Comparison of ENCODE assay signal across 27 mouse cellular contexts in the genomic region with DNA sequence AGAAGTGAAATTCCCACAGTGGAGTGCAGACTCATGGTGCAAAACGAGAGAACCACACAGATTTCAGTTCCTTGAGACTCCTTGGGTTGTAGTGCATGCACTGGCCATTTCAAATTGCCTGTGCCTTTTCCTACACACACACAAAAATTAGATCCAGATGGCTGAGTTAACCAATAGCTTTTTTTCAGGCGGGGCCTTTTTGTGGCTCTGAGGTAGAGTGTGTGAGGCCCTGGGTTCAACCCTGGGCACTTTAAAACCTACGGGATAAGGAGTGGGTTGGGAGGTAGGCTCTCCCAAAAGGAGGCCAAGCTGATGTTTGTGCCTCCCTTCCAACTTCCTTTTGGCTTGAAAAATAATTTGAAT. TPM values are rescaled to one million over a fixed set of nuclear protein-coding genes. Genes with fewer than 3 reads are reported as not detected.
DNase-seq lines count a peak whose midpoint lies in the region; ATAC-seq lines count a peak whose summit lies in the region.
"Had no signal": no experiment of that assay in that cellular context is flagged by ENCODE, and none has a peak within 500 bp of the region (broad histone marks: within the 10 kb centered on the region; RNA-seq: fewer than 3 reads in every experiment).

No protein-coding gene starts in this region.

- no peak overlapping the region for H3K27ac ChIP-seq in intestine, embryonic 15.5 days
- H3K27ac ChIP-seq in intestine, embryonic 16.5 days (ENCODE audit: low read length): no peak overlapping the region
- H3K27ac ChIP-seq in midbrain, embryonic 11.5 days (ENCODE audit: low read depth, low read length): no peak overlapping the region
- no peak overlapping the region for H3K27ac ChIP-seq in midbrain, embryonic 14.5 days (replicated peaks; ENCODE audit: low read depth, low read length)
- H3K27ac ChIP-seq in limb, embryonic 11.5 days (replicated peaks; ENCODE audit: low read depth, low read length): peak overlapping the region; percentile 42; the same call in 1 of the 2 replicates
- H3K27ac ChIP-seq: forebrain, embryonic 10.5 days; heart, adult 2 months; hindbrain, embryonic 13.5 days; left cerebral cortex, adult 2 months; liver, embryonic 14.5 days; lung, embryonic 15.5 days; midbrain, embryonic 15.5 days had no signal

- H3K4me1 ChIP-seq in intestine, embryonic 15.5 days (replicated peaks): 0 out of 2 replicates have a peak, but pooled peaks cover 2% of the 10 kb centered on the region
- H3K4me1 ChIP-seq in intestine, embryonic 16.5 days (ENCODE audit: control insufficient read depth, insufficient read depth, low read length): no peaks in the 10 kb centered on the region
- no peaks in the 10 kb centered on the region for H3K4me1 ChIP-seq in midbrain, embryonic 11.5 days (ENCODE audit: control insufficient read depth, insufficient read depth, low read length)
- no peaks in the 10 kb centered on the region for H3K4me1 ChIP-seq in midbrain, embryonic 14.5 days (ENCODE audit: control insufficient read depth, insufficient read depth, low read length)
- peaks cover 3% of the 10 kb centered on the region; the same call in 1 of the 2 replicates for H3K4me1 ChIP-seq in limb, embryonic 11.5 days (ENCODE audit: control insufficient read depth, insufficient read depth, low read length)
- H3K4me1 ChIP-seq: forebrain, embryonic 10.5 days; hindbrain, embryonic 13.5 days; lung, embryonic 15.5 days; megakaryocyte, embryonic 14.5 days; midbrain, embryonic 15.5 days had no signal

- H3K4me3 ChIP-seq in intestine, embryonic 15.5 days (replicated peaks): no peak overlapping the region
- no peak overlapping the region for H3K4me3 ChIP-seq in intestine, embryonic 16.5 days (ENCODE audit: low read length)
- no peak overlapping the region for H3K4me3 ChIP-seq in midbrain, embryonic 11.5 days (ENCODE audit: low read depth, low read length)
- H3K4me3 ChIP-seq in midbrain, embryonic 14.5 days (replicated peaks; ENCODE audit: low read depth, low read length): no peak overlapping the region
- no peak overlapping the region for H3K4me3 ChIP-seq in limb, embryonic 11.5 days (ENCODE audit: low read depth, low read length)
- H3K4me3 ChIP-seq: forebrain, embryonic 10.5 days; heart, adult 2 months; hindbrain, embryonic 13.5 days; left cerebral cortex, adult 2 months; lung, embryonic 15.5 days; megakaryocyte, embryonic 14.5 days; midbrain, embryonic 15.5 days; myocyte had no signal

- DNase-seq in midbrain, embryonic 11.5 days (ENCODE audit: low spot score, missing footprints): peak; percentile 10
- no peak for DNase-seq in midbrain, embryonic 14.5 days
- peak; percentile 48 for DNase-seq in limb, embryonic 11.5 days (ENCODE audit: low spot score)
- no peak for DNase-seq in thymus, postnatal 0 days (ENCODE audit: low spot score)
- DNase-seq in thymus, postnatal 14 days: no peak
- DNase-seq: adrenal gland, adult 2 months; cerebellum, adult 11 months; cerebellum, adult 9-11 months; gastrocnemius, postnatal 25 days; heart, adult 2 months; heart, postnatal 36 days; kidney, adult 8-10 months; lung, postnatal 36 days; right cerebral cortex, postnatal 4 days; thymus, adult 18-20 months had no signal

- ATAC-seq in intestine, embryonic 15.5 days: peak; percentile 6; the same call in 1 of the 2 replicates
- ATAC-seq in intestine, embryonic 16.5 days: no peak
- no peak for ATAC-seq in midbrain, embryonic 11.5 days (ENCODE audit: low FRiP score)
- ATAC-seq in midbrain, embryonic 14.5 days (ENCODE audit: low FRiP score, low TSS enrichment): no peak
- peak; percentile 79; the same call in 1 of the 2 replicates for ATAC-seq in limb, embryonic 11.5 days (ENCODE audit: insufficient number of reproducible peaks, low FRiP score, low TSS enrichment, low read depth)
- ATAC-seq: CD4-positive, CD25-positive, alpha-beta regulatory T cell, adult 4 months; midbrain, embryonic 15.5 days; Patski had no signal

- 74% methylated on average over 3 of the region's 3 CpGs for WGBS in intestine, embryonic 15.5 days
- 74% methylated on average over 3 of the region's 3 CpGs for WGBS in intestine, embryonic 16.5 days
- 76% methylated on average over 3 of the region's 3 CpGs for WGBS in midbrain, embryonic 11.5 days
- 81% methylated on average over 3 of the region's 3 CpGs for WGBS in midbrain, embryonic 14.5 days
- 24% methylated on average over 3 of the region's 3 CpGs for WGBS in limb, embryonic 11.5 days

- H3K27me3 ChIP-seq in intestine, embryonic 15.5 days (replicated peaks): no peaks in the 10 kb centered on the region
- no peaks in the 10 kb centered on the region for H3K27me3 ChIP-seq in intestine, embryonic 16.5 days (replicated peaks; ENCODE audit: control insufficient read depth, insufficient read depth, low read length)
- no peaks in the 10 kb centered on the region for H3K27me3 ChIP-seq in midbrain, embryonic 11.5 days (ENCODE audit: control insufficient read depth, insufficient read depth, low read length)
- no peaks in the 10 kb centered on the region for H3K27me3 ChIP-seq in midbrain, embryonic 14.5 days (ENCODE audit: control insufficient read depth, insufficient read depth, low read length)
- no peaks in the 10 kb centered on the region for H3K27me3 ChIP-seq in limb, embryonic 11.5 days (ENCODE audit: control insufficient read depth, insufficient read depth, low read length)
- H3K27me3 ChIP-seq: hindbrain, embryonic 13.5 days; lung, embryonic 15.5 days; midbrain, embryonic 15.5 days; Patski had no signal

- H3K36me3 ChIP-seq in intestine, embryonic 15.5 days: no peaks in the 10 kb centered on the region
- H3K36me3 ChIP-seq in intestine, embryonic 16.5 days (ENCODE audit: control insufficient read depth, insufficient read depth, low read length): no peaks in the 10 kb centered on the region
- no peaks in the 10 kb centered on the region for H3K36me3 ChIP-seq in midbrain, embryonic 11.5 days (ENCODE audit: control insufficient read depth, insufficient read depth, low read length)
- no peaks in the 10 kb centered on the region for H3K36me3 ChIP-seq in midbrain, embryonic 14.5 days (ENCODE audit: control insufficient read depth, insufficient read depth, low read length)
- H3K36me3 ChIP-seq in limb, embryonic 11.5 days (ENCODE audit: control insufficient read depth, insufficient read depth, low read length): no peaks in the 10 kb centered on the region
- H3K36me3 ChIP-seq: forebrain, embryonic 10.5 days; hindbrain, embryonic 13.5 days; lung, embryonic 15.5 days; midbrain, embryonic 15.5 days had no signal

- H3K9me3 ChIP-seq in intestine, embryonic 15.5 days: no peaks in the 10 kb centered on the region
- no peaks in the 10 kb centered on the region for H3K9me3 ChIP-seq in intestine, embryonic 16.5 days (ENCODE audit: control insufficient read depth, low read length)
- peaks cover 2% of the 10 kb centered on the region; the same call in 1 of the 2 replicates for H3K9me3 ChIP-seq in midbrain, embryonic 11.5 days (ENCODE audit: control insufficient read depth, low read length)
- peaks cover 4% of the 10 kb centered on the region; the same call in 1 of the 2 replicates for H3K9me3 ChIP-seq in midbrain, embryonic 14.5 days (ENCODE audit: control insufficient read depth, low read length)
- no peaks in the 10 kb centered on the region; the same call in 1 of the 2 replicates for H3K9me3 ChIP-seq in limb, embryonic 11.5 days (ENCODE audit: control insufficient read depth, low read length)
- H3K9me3 ChIP-seq: lung, embryonic 15.5 days; midbrain, embryonic 15.5 days had no signal

- H3K4me2 ChIP-seq in intestine, embryonic 15.5 days (replicated peaks): no peak overlapping the region
- no peak overlapping the region for H3K4me2 ChIP-seq in intestine, embryonic 16.5 days (ENCODE audit: low read depth, low read length)
- no peak overlapping the region for H3K4me2 ChIP-seq in midbrain, embryonic 11.5 days
- no peak overlapping the region for H3K4me2 ChIP-seq in midbrain, embryonic 14.5 days (ENCODE audit: low read length)
- no peak overlapping the region for H3K4me2 ChIP-seq in limb, embryonic 11.5 days (ENCODE audit: low read depth, severe bottlenecking)
- H3K4me2 ChIP-seq: hindbrain, embryonic 13.5 days; lung, embryonic 15.5 days; midbrain, embryonic 15.5 days had no signal

- no peak overlapping the region for H3K9ac ChIP-seq in intestine, embryonic 15.5 days
- no peak overlapping the region for H3K9ac ChIP-seq in intestine, embryonic 16.5 days (ENCODE audit: low read depth, low read length)
- H3K9ac ChIP-seq in midbrain, embryonic 11.5 days (ENCODE audit: low read length): no peak overlapping the region
- no peak overlapping the region for H3K9ac ChIP-seq in midbrain, embryonic 14.5 days (replicated peaks; ENCODE audit: low read length)
- H3K9ac ChIP-seq in limb, embryonic 11.5 days (ENCODE audit: low read length): no peak overlapping the region
- H3K9ac ChIP-seq: hindbrain, embryonic 13.5 days; liver, embryonic 14.5 days; lung, embryonic 15.5 days; midbrain, embryonic 15.5 days had no signal

RNA-seq across cellular contexts. Expression of gene Lrch1, which starts 15.7 kb away (rescaled TPM):
- 11.8 and 12.5 TPM in 2 replicates for polyA plus RNA-seq in intestine, embryonic 15.5 days (2015; fragmentation: Nextera tagmentation; extraction: Ambion mirVana)
- 9.8 and 9.9 TPM in 2 replicates for polyA plus RNA-seq in intestine, embryonic 16.5 days (2015; fragmentation: Nextera tagmentation; extraction: Ambion mirVana)
- polyA plus RNA-seq in midbrain, embryonic 11.5 days (2014; fragmentation: Nextera tagmentation; extraction: Ambion mirVana): 5.8 and 6.7 TPM in 2 replicates
- polyA plus RNA-seq in midbrain, embryonic 14.5 days (2014; fragmentation: Nextera tagmentation; extraction: Ambion mirVana): 14.3 and 19.4 TPM in 2 replicates
- 11.3 and 12.9 TPM in 2 replicates for polyA plus RNA-seq in limb, embryonic 11.5 days (2014; fragmentation: Nextera tagmentation; extraction: Ambion mirVana)
- polyA plus RNA-seq in thymus, postnatal 0 days (2015; fragmentation: Nextera tagmentation; extraction: Ambion mirVana): 25.1 and 25.5 TPM in 2 replicates

RNA-seq across cellular contexts. Expression of gene Rubcnl, which starts 52.4 kb away (rescaled TPM):
- polyA plus RNA-seq in intestine, embryonic 15.5 days (2015; fragmentation: Nextera tagmentation; extraction: Ambion mirVana): 0.43 and 0.55 TPM in 2 replicates
- polyA plus RNA-seq in intestine, embryonic 16.5 days (2015; fragmentation: Nextera tagmentation; extraction: Ambion mirVana): 0.45 and 0.58 TPM in 2 replicates
- 0.19 and 0.36 TPM in 2 replicates for polyA plus RNA-seq in midbrain, embryonic 11.5 days (2014; fragmentation: Nextera tagmentation; extraction: Ambion mirVana)
- 0.08 and 0.13 TPM in 2 replicates for polyA plus RNA-seq in midbrain, embryonic 14.5 days (2014; fragmentation: Nextera tagmentation; extraction: Ambion mirVana)
- polyA plus RNA-seq in limb, embryonic 11.5 days (2014; fragmentation: Nextera tagmentation; extraction: Ambion mirVana): 0.77 and 0.79 TPM in 2 replicates
- polyA plus RNA-seq in thymus, postnatal 0 days (2015; fragmentation: Nextera tagmentation; extraction: Ambion mirVana): 1.5 TPM in 2 replicates

Comparison
In these comparisons a context has a peak if more than half of its experiments do, and no peak if none do; other contexts are left out.
1. ATAC-seq: peak in intestine, embryonic 15.5 days (single experiment) and limb, embryonic 11.5 days (single experiment); none in intestine, embryonic 16.5 days (single experiment), midbrain, embryonic 11.5 days (single experiment) and midbrain, embryonic 14.5 days (single experiment).
2. DNase-seq: peak in midbrain, embryonic 11.5 days (single experiment) and limb, embryonic 11.5 days (single experiment); none in midbrain, embryonic 14.5 days (single experiment), thymus, postnatal 0 days (single experiment) and thymus, postnatal 14 days (single experiment).